Mouse (Mus musculus): ENCODE results near the gene Lsm11. TPM values are rescaled to one million over a fixed set of nuclear protein-coding genes. Genes with fewer than 3 reads are reported as not detected.

Lsm11 gene
- total and polyA plus RNA-seq, 3 experiments, result 2.0 to 4.0 (median 3.4) TPM

DNA sequence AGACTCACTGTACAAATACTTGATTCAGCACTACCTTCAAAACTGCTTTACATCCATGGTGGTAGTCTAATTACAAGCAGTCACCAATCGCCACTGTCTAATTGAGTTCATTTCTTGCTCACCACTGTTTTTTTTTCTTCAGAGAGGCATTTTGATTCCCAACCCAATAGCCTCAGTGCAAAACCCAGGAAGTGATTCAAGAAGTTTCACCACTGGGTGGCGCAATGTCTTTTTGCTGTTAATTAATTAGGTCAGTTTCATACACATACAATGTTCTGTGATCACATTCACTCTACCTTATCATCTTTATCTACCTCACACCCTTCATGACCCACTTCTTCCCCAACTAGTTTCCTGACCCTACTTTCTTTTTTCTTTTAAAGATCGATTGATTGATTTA lies 14.9 kb upstream of the Lsm11 start:
- H3K36me3 ChIP-seq (ENCODE audit: control insufficient read depth, insufficient read depth, low read length), result no peaks in the 10 kb centered on the region
- H3K4me1 ChIP-seq (ENCODE audit: control insufficient read depth, insufficient read depth, low read length), result no peaks in the 10 kb centered on the region
- DNase-seq, result no peak
- WGBS, result 73% methylated on average over 3 of the region's 3 CpGs
- intact Hi-C loops (cut with DNase I), result loop anchor here (10.0 kb wide), 1 partner anchor 475 kb away; the partner anchor contains the start of gene Med7
- H3K27me3 ChIP-seq (ENCODE audit: control insufficient read depth, insufficient read depth, low read length), result no peaks in the 10 kb centered on the region
- no peak overlapping the region for H3K9ac ChIP-seq (ENCODE audit: low read depth, low read length)
- no peak overlapping the region for H3K27ac ChIP-seq
- no peak overlapping the region for H3K4me3 ChIP-seq
- TF ChIP-seq CTCF (IDR thresholded peaks at IDR 0.05) (peak; percentile 48), EP300 (IDR thresholded peaks at IDR 0.05; ENCODE audit: insufficient read depth, low read depth, low read length) (no peak), POLR2A (IDR thresholded peaks at IDR 0.05; ENCODE audit: insufficient read depth, low read depth, low read length) (no peak)
- no peaks in the 10 kb centered on the region for H3K79me2 ChIP-seq (replicated peaks; ENCODE audit: control insufficient read depth, insufficient read depth, low read length)

DNA sequence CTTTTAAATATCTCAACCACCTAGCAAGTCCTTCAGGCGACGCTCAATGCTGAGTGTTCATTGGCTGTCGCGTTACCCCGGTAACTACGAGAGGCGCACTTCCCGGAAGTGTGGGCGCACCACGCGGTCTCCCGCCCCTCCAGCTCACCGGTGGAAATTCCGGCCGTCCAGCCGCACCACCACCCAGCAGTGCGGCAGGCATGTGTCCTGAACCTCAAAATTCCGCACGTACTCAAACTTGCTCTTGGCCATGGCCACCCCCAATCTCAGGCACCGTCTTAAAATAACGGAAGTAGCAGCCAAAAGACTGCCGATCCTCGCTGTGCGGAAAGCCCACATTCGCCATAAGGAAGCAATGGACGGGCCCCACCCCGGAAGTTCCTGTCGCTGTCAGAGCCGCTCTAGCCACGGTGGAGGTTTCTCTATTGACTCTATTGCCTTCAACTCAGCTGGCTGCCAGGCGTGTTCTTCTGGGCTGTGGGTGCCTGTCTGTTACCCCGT lies 10.4 kb upstream of the Lsm11 start, which contains the start of gene Thg1l:
Gene Thg1l (minus strand): TSS at position 368 of the 501 bp plus-strand sequence.
- intact Hi-C loops (cut with DNase I), result loop anchor here (10.0 kb wide), 1 partner anchor 480 kb away; the partner anchor contains the start of gene Med7
- under 1% methylated on average over 32 of the region's 32 CpGs for WGBS
- H3K36me3 ChIP-seq (ENCODE audit: control insufficient read depth, insufficient read depth, low read length), result no peaks in the 10 kb centered on the region
- no peaks in the 10 kb centered on the region for H3K4me1 ChIP-seq (ENCODE audit: control insufficient read depth, insufficient read depth, low read length)
- peak within 1 kb of the TSS; percentile 73 for H3K9ac ChIP-seq (ENCODE audit: low read depth, low read length)
- DNase-seq, result peak; percentile 92 to 95
- TF ChIP-seq POLR2A (IDR thresholded peaks at IDR 0.05; ENCODE audit: insufficient read depth, low read depth, low read length) (no peak; the same call in 1 of the 2 replicates), EP300 (IDR thresholded peaks at IDR 0.05; ENCODE audit: insufficient read depth, low read depth, low read length) (peak; percentile 62; the same call in 1 of the 2 replicates)
- no peaks in the 10 kb centered on the region for H3K79me2 ChIP-seq (replicated peaks; ENCODE audit: control insufficient read depth, insufficient read depth, low read length)
- H3K27ac ChIP-seq, result peak within 1 kb of the TSS; percentile 91
- peak within 1 kb of the TSS; percentile 72 for H3K4me3 ChIP-seq
- no peaks in the 10 kb centered on the region for H3K27me3 ChIP-seq (ENCODE audit: control insufficient read depth, insufficient read depth, low read length)

DNA sequence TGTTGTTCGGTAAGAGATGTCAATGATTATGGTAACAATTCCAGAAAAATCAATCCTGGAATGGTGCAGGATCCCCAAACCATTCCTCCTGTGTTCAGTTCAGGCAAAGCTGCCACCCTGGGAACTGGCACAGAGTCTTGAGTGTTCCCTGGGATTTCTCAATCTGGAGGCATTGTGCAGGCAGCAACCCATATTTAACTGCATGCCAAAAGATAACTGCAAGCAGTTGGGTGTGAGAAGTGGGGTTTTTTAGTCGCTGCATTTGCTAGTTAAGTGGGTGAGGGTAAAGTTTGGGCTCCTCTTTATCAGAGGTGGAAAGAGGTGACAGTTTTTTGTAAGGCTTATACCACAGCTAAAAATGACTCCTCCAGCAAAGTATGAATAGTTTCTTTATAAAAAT lies 2.8 kb upstream of the Lsm11 start:
- intact Hi-C loops (cut with DNase I), result loop anchor here (10.0 kb wide), 1 partner anchor 177 kb away; no protein-coding TSS in a partner anchor
- H3K4me3 ChIP-seq, result no peak overlapping the region
- DNase-seq, result peak in 1 of 2 experiments; percentile 14
- no peaks in the 10 kb centered on the region for H3K36me3 ChIP-seq (ENCODE audit: control insufficient read depth, insufficient read depth, low read length)
- WGBS, result 59% methylated on average over 2 of the region's 2 CpGs
- no peaks in the 10 kb centered on the region for H3K27me3 ChIP-seq (ENCODE audit: control insufficient read depth, insufficient read depth, low read length)
- H3K27ac ChIP-seq, result no peak overlapping the region
- H3K79me2 ChIP-seq (replicated peaks; ENCODE audit: control insufficient read depth, insufficient read depth, low read length), result no peaks in the 10 kb centered on the region
- peaks cover 3% of the 10 kb centered on the region for H3K4me1 ChIP-seq (ENCODE audit: control insufficient read depth, insufficient read depth, low read length)
- no peak for TF ChIP-seq POLR2A (IDR thresholded peaks at IDR 0.05; ENCODE audit: insufficient read depth, low read depth, low read length)
- TF ChIP-seq EP300 (IDR thresholded peaks at IDR 0.05; ENCODE audit: insufficient read depth, low read depth, low read length), result no peak
- no peak for TF ChIP-seq CTCF (IDR thresholded peaks at IDR 0.05)
- no peak overlapping the region for H3K9ac ChIP-seq (ENCODE audit: low read depth, low read length)

DNA sequence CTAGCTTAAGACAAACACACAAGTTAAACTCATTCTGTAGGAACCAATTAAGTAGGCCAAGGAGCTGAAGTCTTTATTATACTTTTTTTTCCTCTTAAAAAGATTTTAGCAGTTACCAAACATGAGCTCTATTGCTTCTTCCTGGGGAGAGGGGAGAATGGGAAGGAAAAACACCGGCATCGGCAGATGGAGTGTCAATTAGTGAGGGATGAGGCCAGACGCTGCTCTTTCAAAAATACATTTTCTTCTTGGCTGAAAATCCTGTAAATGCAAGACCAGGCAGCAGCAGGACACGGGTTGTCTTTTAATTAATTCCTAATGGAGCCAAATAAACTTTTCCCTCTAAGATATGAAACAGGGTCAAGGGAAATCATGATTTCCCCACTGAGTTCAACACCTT lies 2.1 kb upstream of the Lsm11 start:
- H3K36me3 ChIP-seq (ENCODE audit: control insufficient read depth, insufficient read depth, low read length), result no peaks in the 10 kb centered on the region
- no peak for DNase-seq

DNA sequence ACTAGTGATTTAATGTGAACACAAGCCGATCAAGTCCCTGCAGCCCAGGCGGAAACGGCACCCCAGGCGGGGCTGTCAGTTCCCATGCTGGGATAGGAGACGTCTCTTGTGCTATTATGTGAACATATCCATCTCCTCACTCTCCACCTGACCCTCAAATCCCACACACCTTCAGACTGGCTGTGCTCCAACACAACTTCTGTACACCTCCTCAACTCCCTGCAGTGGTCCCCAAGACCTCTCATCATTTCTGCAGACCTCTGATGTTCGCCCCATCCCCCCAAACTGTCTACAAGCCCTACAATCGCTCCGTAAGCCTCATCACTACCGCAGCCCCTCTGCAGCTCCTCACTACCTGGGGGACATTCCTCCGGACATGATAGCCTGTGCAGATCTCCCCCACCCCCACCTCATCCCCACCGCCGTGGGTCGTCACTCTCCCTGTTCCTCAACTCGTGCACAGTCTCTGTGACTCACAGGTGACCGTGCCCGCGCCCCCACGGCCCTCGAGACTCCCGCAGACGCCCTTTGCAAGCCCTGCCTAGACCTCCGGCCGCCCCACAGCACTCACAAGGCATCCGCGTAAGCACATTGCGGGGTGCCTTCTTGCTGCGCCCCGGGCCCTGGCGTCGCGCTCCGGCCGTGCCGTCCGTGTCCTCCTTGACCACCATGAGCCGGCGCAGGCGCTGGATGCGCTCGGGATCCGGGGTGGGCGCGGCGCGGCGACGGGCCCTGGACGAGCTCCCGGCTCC lies 668 bp downstream of the Lsm11 start:
- H3K36me3 ChIP-seq (ENCODE audit: control insufficient read depth, insufficient read depth, low read length), result no peaks in the 10 kb centered on the region
- no peaks in the 10 kb centered on the region for H3K79me2 ChIP-seq (replicated peaks; ENCODE audit: control insufficient read depth, insufficient read depth, low read length)
- peaks cover 3% of the 10 kb centered on the region for H3K4me1 ChIP-seq (ENCODE audit: control insufficient read depth, insufficient read depth, low read length)
- peak overlapping the region; percentile 55 for H3K27ac ChIP-seq
- H3K4me3 ChIP-seq, result peak overlapping the region; percentile 78
- TF ChIP-seq EP300 (IDR thresholded peaks at IDR 0.05; ENCODE audit: insufficient read depth, low read depth, low read length), result no peak
- TF ChIP-seq POLR2A (IDR thresholded peaks at IDR 0.05; ENCODE audit: insufficient read depth, low read depth, low read length), result no peak
- no peak for TF ChIP-seq CTCF (IDR thresholded peaks at IDR 0.05)
- under 1% methylated on average over 49 of the region's 49 CpGs for WGBS
- DNase-seq, result peak; percentile 10 to 28
- peak overlapping the region; percentile 91 for H3K9ac ChIP-seq (ENCODE audit: low read depth, low read length)
- H3K27me3 ChIP-seq (ENCODE audit: control insufficient read depth, insufficient read depth, low read length), result no peaks in the 10 kb centered on the region
- intact Hi-C loops (cut with DNase I), result loop anchor here (2.0 to 10.0 kb wide), 2 partner anchors 181 to 273 kb away; no protein-coding TSS in a partner anchor

More for the DNA sequence above, 2.1 kb upstream of the Lsm11 start:
- Histone ChIP-seq H3K9ac (ENCODE audit: low read depth, low read length) (no peak overlapping the region), H3K27ac (no peak overlapping the region), H3K27me3 (ENCODE audit: control insufficient read depth, insufficient read depth, low read length) (no peaks in the 10 kb centered on the region), H3K4me1 (ENCODE audit: control insufficient read depth, insufficient read depth, low read length) (peaks cover 3% of the 10 kb centered on the region), H3K79me2 (replicated peaks; ENCODE audit: control insufficient read depth, insufficient read depth, low read length) (no peaks in the 10 kb centered on the region), H3K4me3 (no peak overlapping the region)
- no peak for TF ChIP-seq CTCF (IDR thresholded peaks at IDR 0.05)
- TF ChIP-seq POLR2A (IDR thresholded peaks at IDR 0.05; ENCODE audit: insufficient read depth, low read depth, low read length), result no peak
- TF ChIP-seq EP300 (IDR thresholded peaks at IDR 0.05; ENCODE audit: insufficient read depth, low read depth, low read length), result no peak
- intact Hi-C loops (cut with DNase I), result loop anchor here (10.0 kb wide), 1 partner anchor 178 kb away; no protein-coding TSS in a partner anchor
- 64% methylated on average over 4 of the region's 4 CpGs for WGBS

Data from heart, adult 2 months (tissue).